In the genomic region with DNA sequence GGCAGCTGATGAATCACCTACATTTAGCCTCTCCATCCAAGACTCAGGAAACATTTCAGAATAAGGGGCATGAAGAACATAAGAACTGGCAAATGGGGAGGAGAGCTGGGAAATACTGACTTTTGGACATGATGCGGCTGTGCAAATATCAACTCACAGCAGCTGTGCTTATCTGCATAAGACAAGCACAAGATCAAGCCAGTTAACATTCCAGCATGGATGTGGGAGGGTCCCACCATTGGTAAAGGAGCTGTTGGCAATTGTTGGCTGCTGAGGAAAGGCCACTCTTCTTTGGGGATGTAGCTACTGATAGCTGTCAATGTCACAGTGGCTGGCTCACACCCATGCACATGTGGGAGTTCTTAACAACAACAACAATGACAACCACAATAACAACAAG, we compare ENCODE assay signal across 26 mouse cellular contexts.
A peak's percentile ranks its signal among the peaks of the same experiment; 100 is the strongest.
DNase-seq lines count a peak whose midpoint lies in the region; ATAC-seq lines count a peak whose summit lies in the region.
"Had no signal": no experiment of that assay in that cellular context is flagged by ENCODE, and none has a peak within 500 bp of the region (broad histone marks: within the 10 kb centered on the region; RNA-seq: fewer than 3 reads in every experiment).

No protein-coding gene starts in this region.

- no peaks in the 10 kb centered on the region for H3K36me3 ChIP-seq in heart, embryonic 10.5 days
- H3K36me3 ChIP-seq in lung, embryonic 16.5 days (ENCODE audit: control insufficient read depth, insufficient read depth, low read length): no peaks in the 10 kb centered on the region
- no peaks in the 10 kb centered on the region for H3K36me3 ChIP-seq in hindbrain, embryonic 12.5 days
- H3K36me3 ChIP-seq: embryonic facial prominence, embryonic 10.5 days; embryonic facial prominence, embryonic 13.5 days; forebrain, embryonic 12.5 days; forebrain, embryonic 15.5 days; G1E; hindbrain, embryonic 13.5 days had no signal

- WGBS in heart, embryonic 10.5 days: 97% methylated on average over 1 of the region's 1 CpGs
- WGBS in lung, embryonic 16.5 days: 54% methylated on average over 1 of the region's 1 CpGs
- WGBS in hindbrain, embryonic 12.5 days: 97% methylated on average over 1 of the region's 1 CpGs

- no peak overlapping the region for H3K27ac ChIP-seq in heart, embryonic 10.5 days
- H3K27ac ChIP-seq in lung, embryonic 16.5 days (ENCODE audit: low read length): no peak overlapping the region
- H3K27ac ChIP-seq in hindbrain, embryonic 12.5 days: no peak overlapping the region
- H3K27ac ChIP-seq: embryonic facial prominence, embryonic 10.5 days; embryonic facial prominence, embryonic 13.5 days; forebrain, embryonic 12.5 days; forebrain, embryonic 15.5 days; heart, adult 2 months; hindbrain, embryonic 13.5 days had no signal

- no peak overlapping the region for H3K4me2 ChIP-seq in lung, embryonic 16.5 days (ENCODE audit: low read depth, low read length)
- H3K4me2 ChIP-seq in hindbrain, embryonic 12.5 days (replicated peaks): no peak overlapping the region
- H3K4me2 ChIP-seq: embryonic facial prominence, embryonic 13.5 days; forebrain, embryonic 12.5 days; forebrain, embryonic 15.5 days; heart, embryonic 11.5 days; hindbrain, embryonic 13.5 days had no signal

- no peaks in the 10 kb centered on the region for H3K4me1 ChIP-seq in heart, embryonic 10.5 days
- H3K4me1 ChIP-seq in lung, embryonic 16.5 days (replicated peaks; ENCODE audit: control insufficient read depth, insufficient read depth, low read length): no peaks in the 10 kb centered on the region
- no peaks in the 10 kb centered on the region for H3K4me1 ChIP-seq in hindbrain, embryonic 12.5 days
- H3K4me1 ChIP-seq: embryonic facial prominence, embryonic 10.5 days; embryonic facial prominence, embryonic 13.5 days; forebrain, embryonic 12.5 days; forebrain, embryonic 15.5 days; hindbrain, embryonic 13.5 days had no signal

- H3K9ac ChIP-seq in lung, embryonic 16.5 days (ENCODE audit: low read length): no peak overlapping the region
- H3K9ac ChIP-seq in hindbrain, embryonic 12.5 days: no peak overlapping the region
- H3K9ac ChIP-seq: embryonic facial prominence, embryonic 13.5 days; forebrain, embryonic 12.5 days; forebrain, embryonic 15.5 days; hindbrain, embryonic 13.5 days had no signal

- H3K27me3 ChIP-seq in heart, embryonic 10.5 days (ENCODE audit: insufficient read depth, poor library complexity, severe bottlenecking): no peaks in the 10 kb centered on the region
- H3K27me3 ChIP-seq in lung, embryonic 16.5 days (ENCODE audit: control insufficient read depth, insufficient read depth, low read depth, low read length): no peaks in the 10 kb centered on the region
- H3K27me3 ChIP-seq in hindbrain, embryonic 12.5 days: no peaks in the 10 kb centered on the region
- H3K27me3 ChIP-seq: embryonic facial prominence, embryonic 13.5 days; forebrain, embryonic 12.5 days; forebrain, embryonic 15.5 days; hindbrain, embryonic 13.5 days had no signal

- 0 out of 2 replicates have a peak, but pooled peaks have one; percentile 15 for ATAC-seq in lung, embryonic 16.5 days (ENCODE audit: low read depth)
- ATAC-seq in hindbrain, embryonic 12.5 days (ENCODE audit: low FRiP score): no peak
- ATAC-seq: activated CD4-positive, CD25-positive, alpha-beta regulatory T cell, adult 4 months; forebrain, embryonic 15.5 days; hindbrain, embryonic 16.5 days; Patski had no signal

- no peaks in the 10 kb centered on the region for H3K9me3 ChIP-seq in heart, embryonic 10.5 days
- H3K9me3 ChIP-seq in lung, embryonic 16.5 days (ENCODE audit: control insufficient read depth, low read length): no peaks in the 10 kb centered on the region
- no peaks in the 10 kb centered on the region for H3K9me3 ChIP-seq in hindbrain, embryonic 12.5 days (replicated peaks)
- H3K9me3 ChIP-seq: embryonic facial prominence, embryonic 10.5 days; embryonic facial prominence, embryonic 13.5 days; forebrain, embryonic 12.5 days; forebrain, embryonic 15.5 days; G1E had no signal

- H3K4me3 ChIP-seq in heart, embryonic 10.5 days: no peak overlapping the region
- H3K4me3 ChIP-seq in lung, embryonic 16.5 days (ENCODE audit: low read length): no peak overlapping the region
- H3K4me3 ChIP-seq in hindbrain, embryonic 12.5 days: no peak overlapping the region
- H3K4me3 ChIP-seq: embryonic facial prominence, embryonic 10.5 days; embryonic facial prominence, embryonic 13.5 days; erythroblast, embryonic 14.5 days; forebrain, embryonic 12.5 days; forebrain, embryonic 15.5 days; heart, adult 2 months; hindbrain, embryonic 13.5 days had no signal

- DNase-seq in heart, adult 11 months: peak; percentile 64
- DNase-seq in heart, embryonic 10.5 days (ENCODE audit: low spot score): no peak
- DNase-seq in lung, postnatal 4 days: no peak
- DNase-seq in ES-CJ7 (ENCODE audit: low read depth, low spot score): peak; percentile 10
- DNase-seq: adrenal gland, adult 8-10 months; adrenal gland, postnatal 25 days; cerebellum, adult 11-12 months; cerebellum, adult 8-10 months; cerebellum, postnatal 10 days; cerebellum, postnatal 36 days; embryo, embryonic 11 days; gastrocnemius, postnatal 25 days; heart, adult 2 months had no signal

Comparison
In these comparisons a context has a peak if more than half of its experiments do, and no peak if none do; other contexts are left out.
1. DNase-seq: peak in heart, adult 11 months (single experiment) and ES-CJ7 (single experiment); none in heart, embryonic 10.5 days (single experiment) and lung, postnatal 4 days (0 of 2).